Mouse (Mus musculus) erythroblast, embryonic 14.5 days (primary cell): Measurements from ENCODE around the gene Mgarp. TPM values are rescaled to one million over a fixed set of nuclear protein-coding genes. Genes with fewer than 3 reads are reported as not detected.
"Not testable (repeated sequence)": the region's sequence is repeated elsewhere in the genome, so short reads cannot be mapped to it uniquely, and the experiment has no call there.

Experiments used
- H3K27me3 ChIP-seq: 2 replicates; pipeline ENCODE4 v1.6.1; 2012; ENCODE audit warnings: inconsistent platforms; ENCODE audit not compliant: control insufficient read depth
- H3K36me3 ChIP-seq: 2 replicates; pipeline ENCODE4 v1.6.1; 2012; ENCODE audit warnings: mild to moderate bottlenecking, inconsistent platforms; ENCODE audit not compliant: control insufficient read depth
- H3K4me1 ChIP-seq: 2 replicates; pipeline ENCODE4 v1.6.1; 2012; ENCODE audit warnings: inconsistent platforms; ENCODE audit not compliant: control insufficient read depth
- H3K4me3 ChIP-seq: replicated peaks from 2 replicates; pipeline ENCODE3; 2012; ENCODE audit warnings: moderate library complexity, mild to moderate bottlenecking, inconsistent platforms
- H3K9me3 ChIP-seq: 2 replicates; pipeline ENCODE4 v1.6.1; 2012; ENCODE audit warnings: low read length, inconsistent platforms, mixed read lengths; ENCODE audit not compliant: control insufficient read depth
- GATA1 ChIP-seq: IDR thresholded peaks from 2 replicates; pipeline ENCODE4 v1.6.1; 2012; ENCODE audit warnings: low read length, inconsistent platforms, mixed read lengths
- TAL1 ChIP-seq: IDR thresholded peaks from 3 replicates; pipeline ENCODE4 v1.6.1; 2012; ENCODE audit warnings: low read length, inconsistent platforms, mixed read lengths
- polyA plus RNA-seq: library from polyadenylated mRNA; stranded (reverse); fragments of >175 nt; gene quantifications from 2 replicates; pipeline ENCODE4 v1.2.3, GENCODE M21; 2012

The Mgarp gene
- polyA plus RNA-seq, 1 experiment = 0.08 TPM

DNA sequence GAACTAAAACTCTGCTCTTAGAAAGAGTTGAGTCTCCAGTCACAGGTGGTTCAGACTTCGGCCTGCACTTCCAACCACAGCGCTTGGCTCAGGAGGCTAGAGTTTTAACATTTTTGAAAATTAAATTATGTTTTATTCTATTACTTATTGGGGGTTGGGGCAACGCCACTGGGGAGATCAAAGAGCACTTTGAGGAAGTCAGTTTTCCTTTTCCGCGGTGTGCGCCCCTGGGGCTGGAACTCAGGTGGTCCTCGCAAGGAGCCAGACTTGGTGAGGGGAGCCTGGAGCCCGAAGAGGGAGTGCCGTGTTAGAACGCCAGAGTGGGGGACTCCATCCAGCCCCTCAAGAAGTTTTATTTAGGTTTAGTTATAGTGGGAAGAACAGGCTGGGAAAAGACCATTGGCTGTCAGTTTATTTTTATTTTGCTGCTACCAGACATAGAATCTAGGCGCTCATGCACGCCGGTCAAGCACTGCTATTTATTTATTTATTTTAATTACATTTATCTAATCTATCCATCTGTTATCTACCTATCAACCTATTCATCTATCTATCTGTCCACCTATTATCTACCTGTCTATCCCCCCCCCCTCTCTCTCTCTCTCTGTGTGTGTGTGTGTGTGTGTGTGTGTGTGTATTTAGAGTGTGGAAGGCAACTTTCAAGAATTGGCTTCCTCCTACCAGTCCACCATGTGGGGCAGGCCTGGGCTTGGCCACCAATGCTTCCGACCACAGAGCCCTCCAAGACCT, 36.8 kb downstream of the Mgarp start:
- no peak for TF ChIP-seq GATA1
- no peak for TF ChIP-seq TAL1
- peak overlapping the region; percentile 75 for H3K4me3 ChIP-seq

DNA sequence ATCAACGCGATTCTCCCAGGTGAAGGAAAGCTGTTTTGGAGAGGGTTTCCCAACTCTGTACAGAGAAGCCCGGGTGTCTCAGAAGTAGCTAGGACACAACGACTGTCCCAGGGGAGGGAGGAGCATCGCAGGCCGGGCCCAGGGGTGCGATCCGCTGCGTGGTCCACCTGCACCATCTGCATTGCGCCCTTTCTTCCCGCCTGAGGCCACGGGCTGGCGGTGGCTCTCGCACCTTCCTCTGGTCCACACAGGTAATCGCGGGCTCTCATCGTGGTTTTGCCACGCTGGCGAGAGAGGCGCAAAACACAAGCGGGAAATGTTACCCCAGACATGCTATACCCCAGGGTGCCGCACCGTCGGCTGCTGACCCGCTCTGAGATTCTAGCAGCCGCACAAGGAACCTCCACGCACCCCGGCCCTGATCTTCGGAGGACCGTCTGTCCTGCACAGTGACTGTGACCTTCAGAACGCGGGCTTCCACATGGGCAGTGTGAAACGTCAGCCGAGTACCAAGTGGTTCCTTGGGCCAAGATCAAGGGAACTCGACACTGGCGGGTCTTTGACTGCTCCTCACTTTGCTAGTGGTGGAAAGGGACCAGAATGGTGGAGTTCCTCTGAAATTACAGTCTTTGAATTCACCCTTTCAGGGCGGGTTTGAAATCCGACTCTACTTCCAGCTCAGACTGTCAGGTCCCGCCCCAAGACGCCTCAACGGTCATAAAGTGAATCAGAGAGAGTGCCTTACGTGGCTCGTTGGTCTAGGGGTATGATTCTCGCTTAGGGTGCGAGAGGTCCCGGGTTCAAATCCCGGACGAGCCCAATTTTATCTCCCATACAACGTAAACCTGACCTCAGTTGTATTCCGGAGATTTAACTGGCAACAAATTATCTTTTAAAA, 37.6 kb downstream of the Mgarp start:
- Histone ChIP-seq H3K36me3 (no peaks in the 10 kb centered on the region), H3K4me1 (peaks cover 60% of the 10 kb centered on the region), H3K4me3 (peak overlapping the region; percentile 75), H3K9me3 (peaks cover 3% of the 10 kb centered on the region; the same call in 1 of the 2 replicates), H3K27me3 (no peaks in the 10 kb centered on the region)
- TF ChIP-seq TAL1 (no peak), GATA1 (no peak)

More for the DNA sequence above, 36.8 kb downstream of the Mgarp start:
- Histone ChIP-seq H3K36me3 (no peaks in the 10 kb centered on the region), H3K9me3 (peaks cover 3% of the 10 kb centered on the region; the same call in 1 of the 2 replicates), H3K4me1 (peaks cover 68% of the 10 kb centered on the region), H3K27me3 (no peaks in the 10 kb centered on the region)

DNA sequence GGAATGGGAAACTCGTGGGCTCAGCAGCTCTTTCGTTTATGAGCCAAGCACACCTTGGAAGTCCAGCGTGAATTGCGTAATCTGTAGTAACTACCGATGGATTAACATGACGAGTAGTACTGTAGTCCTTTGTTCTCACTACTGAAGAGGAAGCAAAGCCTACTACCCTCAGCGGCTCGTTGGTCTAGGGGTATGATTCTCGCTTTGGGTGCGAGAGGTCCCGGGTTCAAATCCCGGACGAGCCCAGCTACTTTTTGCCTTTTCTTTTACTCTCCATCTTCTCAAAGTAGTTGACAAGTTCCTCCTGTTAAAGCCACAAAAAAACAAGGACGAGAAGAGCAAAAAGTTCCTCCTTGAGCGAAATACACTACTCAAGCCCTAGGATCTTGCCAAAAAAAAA, 38.4 kb downstream of the Mgarp start:
- H3K4me1 ChIP-seq = peaks cover 61% of the 10 kb centered on the region
- peak overlapping the region; percentile 75 for H3K4me3 ChIP-seq
- TF ChIP-seq GATA1 = no peak
- TF ChIP-seq TAL1 = no peak
- H3K27me3 ChIP-seq = no peaks in the 10 kb centered on the region
- no peaks in the 10 kb centered on the region for H3K36me3 ChIP-seq
- H3K9me3 ChIP-seq = peaks cover 3% of the 10 kb centered on the region; the same call in 1 of the 2 replicates

DNA sequence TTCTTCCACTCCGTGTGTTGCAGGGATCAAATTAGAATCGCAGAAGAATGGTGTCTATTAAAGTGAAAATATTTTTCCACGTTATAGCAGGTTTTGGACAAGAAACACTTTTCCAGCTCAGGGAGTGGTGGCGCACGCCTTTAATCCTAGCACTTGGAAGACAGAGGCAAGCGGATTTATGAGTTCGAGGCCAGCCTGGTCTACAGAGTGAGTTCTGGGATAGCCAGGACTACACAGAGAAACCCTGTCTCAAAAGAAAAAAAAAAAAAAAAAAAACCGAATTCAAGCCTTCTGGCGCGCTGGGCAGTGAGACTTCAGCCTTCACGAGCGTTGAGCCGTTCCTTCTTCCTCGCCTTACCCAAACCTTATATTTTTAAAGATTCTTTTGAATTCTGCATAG, 38.9 kb downstream of the Mgarp start:
- H3K4me3 ChIP-seq = peak overlapping the region; percentile 75
- TF ChIP-seq TAL1 = no peak
- TF ChIP-seq GATA1 = no peak
- H3K4me1 ChIP-seq = peaks cover 64% of the 10 kb centered on the region
- H3K9me3 ChIP-seq = peaks cover 3% of the 10 kb centered on the region; the same call in 1 of the 2 replicates
- H3K36me3 ChIP-seq = no peaks in the 10 kb centered on the region
- no peaks in the 10 kb centered on the region for H3K27me3 ChIP-seq

DNA sequence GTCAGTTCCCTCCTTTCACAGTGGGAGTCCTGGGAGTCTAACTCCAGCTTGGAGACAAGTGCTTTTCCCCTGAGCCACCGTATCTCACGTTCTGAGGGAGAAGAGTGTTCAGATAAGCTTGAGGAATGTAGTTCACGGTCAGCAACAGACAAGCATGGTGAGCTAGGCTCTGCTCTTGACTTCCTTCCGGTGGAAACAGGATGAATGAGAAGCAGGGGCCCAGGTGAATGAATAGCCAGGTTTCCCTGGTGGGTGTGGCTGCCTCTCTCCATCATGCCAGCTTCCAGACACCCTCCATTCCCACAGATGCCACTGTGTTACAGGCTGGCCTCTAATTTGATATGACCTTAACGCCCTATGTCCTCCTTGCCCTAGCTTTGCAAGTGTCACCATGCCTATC, 39.5 kb downstream of the Mgarp start:
- Histone ChIP-seq H3K4me1 (peaks cover 63% of the 10 kb centered on the region), H3K4me3 (peak overlapping the region; percentile 20), H3K36me3 (no peaks in the 10 kb centered on the region), H3K9me3 (peaks cover 3% of the 10 kb centered on the region; the same call in 1 of the 2 replicates), H3K27me3 (no peaks in the 10 kb centered on the region)
- TF ChIP-seq GATA1 (no peak), TAL1 (no peak)

DNA sequence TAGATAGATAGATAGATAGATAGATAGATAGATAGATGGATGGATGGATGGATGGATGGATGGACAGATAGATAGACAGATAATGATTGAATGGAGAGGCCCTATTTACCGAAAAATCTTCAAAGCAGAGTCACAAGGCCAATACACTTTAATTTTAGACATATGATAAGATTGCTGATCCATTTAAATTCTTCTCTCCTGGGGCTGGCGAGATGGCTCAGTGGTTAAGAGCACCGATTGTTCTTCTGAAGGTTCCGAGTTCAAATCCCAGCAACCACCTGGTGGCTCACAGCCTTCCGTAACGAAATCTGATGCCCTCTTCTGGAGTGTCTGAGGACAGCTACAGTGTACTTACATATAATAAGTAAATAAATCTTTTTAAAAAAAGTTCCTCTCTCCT, 41.6 kb downstream of the Mgarp start:
- peaks cover 52% of the 10 kb centered on the region for H3K4me1 ChIP-seq
- H3K36me3 ChIP-seq, H3K4me3 ChIP-seq, H3K9me3 ChIP-seq, H3K27me3 ChIP-seq: not testable (repeated sequence)

DNA sequence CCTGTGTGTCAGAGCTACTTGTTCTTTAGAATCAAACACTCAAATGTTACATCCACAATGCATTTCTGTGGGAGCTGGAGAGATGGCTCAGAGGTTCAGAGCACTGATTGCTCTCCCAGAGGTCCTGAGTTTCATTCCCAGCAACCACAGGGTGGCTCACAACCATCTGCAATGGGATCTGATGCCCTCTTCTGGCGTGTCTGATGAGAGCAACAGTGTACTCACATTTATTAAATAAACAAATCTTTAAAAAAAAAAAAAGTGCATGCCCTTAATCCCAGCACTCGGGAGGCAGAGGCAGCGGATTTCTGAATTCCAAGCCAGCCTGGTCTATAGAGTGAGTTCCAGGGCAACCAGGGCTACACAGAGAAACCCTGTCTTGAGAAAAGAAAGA, 42.5 kb downstream of the Mgarp start:
- Histone ChIP-seq H3K9me3 (no peaks in the 10 kb centered on the region), H3K27me3 (no peaks in the 10 kb centered on the region), H3K36me3 (no peaks in the 10 kb centered on the region), H3K4me3 (no peak overlapping the region), H3K4me1 (peaks cover 49% of the 10 kb centered on the region)
- TF ChIP-seq TAL1 (no peak), GATA1 (no peak)

DNA sequence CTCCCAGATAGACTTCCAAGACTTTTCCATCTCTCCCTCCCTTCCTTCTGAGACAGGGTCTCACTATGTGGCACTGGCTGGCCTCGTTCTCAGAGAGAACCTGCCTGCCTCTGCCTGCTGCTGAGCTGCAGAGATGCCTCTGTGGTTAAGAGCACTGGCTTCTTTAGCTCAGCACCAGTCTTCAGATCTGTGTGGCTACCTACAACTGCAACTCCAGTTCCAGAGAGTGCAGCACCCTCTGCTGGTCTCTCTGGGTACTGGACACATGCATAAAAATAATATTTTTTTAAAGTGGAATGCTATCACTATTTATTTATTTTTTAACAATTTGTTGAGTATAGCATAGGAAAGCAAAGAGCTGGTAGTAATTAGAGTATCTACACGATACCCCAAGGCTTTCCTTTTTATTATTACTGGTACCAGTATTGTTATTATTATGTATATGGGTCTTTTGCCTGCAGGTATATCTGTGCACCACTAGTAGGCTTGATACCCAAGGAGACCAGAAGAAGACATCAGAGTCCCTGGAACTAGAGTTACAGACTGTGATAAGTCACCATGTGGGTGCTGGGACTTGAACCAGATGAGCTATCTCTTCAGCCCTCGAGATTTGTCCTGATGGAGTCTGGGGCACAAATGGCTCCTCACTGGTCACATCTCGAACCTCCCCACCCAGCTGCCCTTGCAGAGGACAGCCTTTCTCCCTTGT, 43.1 kb downstream of the Mgarp start:
- Histone ChIP-seq H3K4me1 (peaks cover 49% of the 10 kb centered on the region), H3K9me3 (no peaks in the 10 kb centered on the region), H3K36me3 (no peaks in the 10 kb centered on the region), H3K27me3 (no peaks in the 10 kb centered on the region), H3K4me3 (no peak overlapping the region)
- no peak for TF ChIP-seq GATA1
- TF ChIP-seq TAL1 = no peak

DNA sequence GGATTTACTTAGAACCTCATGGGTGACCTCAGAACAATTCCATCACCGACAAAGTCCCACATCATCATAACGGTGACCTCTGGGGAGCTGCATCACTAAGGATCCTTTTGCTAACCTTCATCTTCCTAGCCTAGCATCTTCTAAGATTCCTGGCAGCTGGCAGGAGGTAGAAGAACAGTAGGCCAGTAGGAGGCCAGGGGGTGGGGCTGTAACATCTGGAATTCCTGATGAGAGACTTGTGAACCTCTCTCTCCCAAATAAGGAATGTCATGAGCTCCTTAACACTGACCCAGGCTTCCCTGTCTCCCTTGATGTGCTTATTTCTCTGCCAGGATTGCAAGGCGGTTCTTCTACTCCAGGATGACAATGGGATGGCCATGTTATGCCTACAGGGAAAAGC, 45.7 kb downstream of the Mgarp start:
- no peaks in the 10 kb centered on the region for H3K36me3 ChIP-seq
- TF ChIP-seq TAL1 (no peak), GATA1 (no peak)
- H3K27me3 ChIP-seq = no peaks in the 10 kb centered on the region
- H3K4me3 ChIP-seq = no peak overlapping the region
- H3K9me3 ChIP-seq = no peaks in the 10 kb centered on the region
- peaks cover 37% of the 10 kb centered on the region for H3K4me1 ChIP-seq
